Mouse (Mus musculus): ENCODE measurements around the gene Olfr1313. TPM values are rescaled to one million over a fixed set of nuclear protein-coding genes. Genes with fewer than 3 reads are reported as not detected.
"Not testable (repeated sequence)": the region's sequence is repeated elsewhere in the genome, so short reads cannot be mapped to it uniquely, and the experiment has no call there.

The Olfr1313 gene
- polyA plus RNA-seq (2014; fragmentation: Nextera tagmentation; extraction: Ambion mirVana): not detected in 2 replicates

- H3K9ac ChIP-seq (ENCODE audit: low read length): no peak within 1 kb of the TSS
- H3K4me1 ChIP-seq (replicated peaks; ENCODE audit: control insufficient read depth, insufficient read depth, low read length): no peaks in the 10 kb centered on the region
- no peak for DNase-seq (ENCODE audit: low spot score)
- no peak for ATAC-seq (replicated peaks; ENCODE audit: low FRiP score, low TSS enrichment, low read depth)
- no peak within 1 kb of the TSS for H3K4me2 ChIP-seq (ENCODE audit: low read length)
- H3K27ac ChIP-seq (ENCODE audit: low read depth): no peak within 1 kb of the TSS
- no peak within 1 kb of the TSS for H3K4me3 ChIP-seq (ENCODE audit: low read depth, low read length)
- H3K27me3 ChIP-seq (replicated peaks; ENCODE audit: control insufficient read depth, insufficient read depth, low read length): no peaks in the 10 kb centered on the region
- no peaks in the 10 kb centered on the region for H3K9me3 ChIP-seq (ENCODE audit: control insufficient read depth, low read length)
- H3K36me3 ChIP-seq (ENCODE audit: control insufficient read depth, insufficient read depth, low read length): no peaks in the 10 kb centered on the region
Observed at GRCm38 (mm10) chr2:112077743-112078142, at the start of gene Olfr1313. Gene Olfr1313, minus strand, starts transcription at chr2:112077843.

- DNase-seq (ENCODE audit: low spot score): no peak
- 72% methylated on average over 1 of the region's 1 CpGs for WGBS
- H3K9ac ChIP-seq (ENCODE audit: low read length): no peak within 1 kb of the TSS
- no peak within 1 kb of the TSS for H3K4me2 ChIP-seq (ENCODE audit: low read length)
- H3K9me3 ChIP-seq (ENCODE audit: control insufficient read depth, low read length): no peaks in the 10 kb centered on the region
- H3K4me1 ChIP-seq (replicated peaks; ENCODE audit: control insufficient read depth, insufficient read depth, low read length): no peaks in the 10 kb centered on the region
- H3K27me3 ChIP-seq (replicated peaks; ENCODE audit: control insufficient read depth, insufficient read depth, low read length): no peaks in the 10 kb centered on the region
- no peaks in the 10 kb centered on the region for H3K36me3 ChIP-seq (ENCODE audit: control insufficient read depth, insufficient read depth, low read length)
- no peak for ATAC-seq (replicated peaks; ENCODE audit: low FRiP score, low TSS enrichment, low read depth)
- H3K27ac ChIP-seq (ENCODE audit: low read depth): no peak within 1 kb of the TSS
- no peak within 1 kb of the TSS for H3K4me3 ChIP-seq (ENCODE audit: low read depth, low read length)
Observed at GRCm38 (mm10) chr2:112115340-112115739, 37.7 kb upstream of the Olfr1313 start, which contains the start of gene Olfr1315-ps1. Gene Olfr1315-ps1, minus strand, starts transcription at chr2:112115440.

- H3K4me3 ChIP-seq (ENCODE audit: low read depth, low read length): no peak within 1 kb of the TSS
- no peaks in the 10 kb centered on the region for H3K4me1 ChIP-seq (replicated peaks; ENCODE audit: control insufficient read depth, insufficient read depth, low read length)
- no peaks in the 10 kb centered on the region for H3K27me3 ChIP-seq (replicated peaks; ENCODE audit: control insufficient read depth, insufficient read depth, low read length)
- ATAC-seq (replicated peaks; ENCODE audit: low FRiP score, low TSS enrichment, low read depth) (no peak), DNase-seq (ENCODE audit: low spot score) (no peak)
- no peak within 1 kb of the TSS for H3K9ac ChIP-seq (ENCODE audit: low read length)
- no peaks in the 10 kb centered on the region for H3K36me3 ChIP-seq (ENCODE audit: control insufficient read depth, insufficient read depth, low read length)
- no peak within 1 kb of the TSS for H3K4me2 ChIP-seq (ENCODE audit: low read length)
- no peak within 1 kb of the TSS for H3K27ac ChIP-seq (ENCODE audit: low read depth)
- no peaks in the 10 kb centered on the region for H3K9me3 ChIP-seq (ENCODE audit: control insufficient read depth, low read length)
Observed at GRCm38 (mm10) chr2:112096681-112097080, 19.0 kb upstream of the Olfr1313 start, which contains the start of gene Olfr1314. Gene Olfr1314, minus strand, starts transcription at chr2:112096781.

GRCm38 (mm10) chr2:112050138-112050537 is 27.5 kb downstream of the Olfr1313 start, which contains the start of gene Olfr1312:
Gene Olfr1312, minus strand, starts transcription at chr2:112050238.
- H3K36me3 ChIP-seq (ENCODE audit: control insufficient read depth, insufficient read depth, low read length): no peaks in the 10 kb centered on the region

GRCm38 (mm10) chr2:112026971-112027370 is 50.7 kb downstream of the Olfr1313 start:
- H3K36me3 ChIP-seq (ENCODE audit: control insufficient read depth, insufficient read depth, low read length); H3K4me2 ChIP-seq (ENCODE audit: low read length); H3K4me3 ChIP-seq (ENCODE audit: low read depth, low read length); H3K9ac ChIP-seq (ENCODE audit: low read length); H3K9me3 ChIP-seq (ENCODE audit: control insufficient read depth, low read length); H3K27me3 ChIP-seq (replicated peaks; ENCODE audit: control insufficient read depth, insufficient read depth, low read length); H3K27ac ChIP-seq (ENCODE audit: low read depth); H3K4me1 ChIP-seq (replicated peaks; ENCODE audit: control insufficient read depth, insufficient read depth, low read length); ATAC-seq (replicated peaks; ENCODE audit: low FRiP score, low TSS enrichment, low read depth); DNase-seq (ENCODE audit: low spot score): not testable (repeated sequence)
- WGBS: 45% methylated on average over 6 of the region's 6 CpGs

More at GRCm38 (mm10) chr2:112050138-112050537, 27.5 kb downstream of the Olfr1313 start, which contains the start of gene Olfr1312:
- H3K9me3 ChIP-seq (ENCODE audit: control insufficient read depth, low read length): no peaks in the 10 kb centered on the region
- no peak within 1 kb of the TSS for H3K4me3 ChIP-seq (ENCODE audit: low read depth, low read length)
- no peaks in the 10 kb centered on the region for H3K27me3 ChIP-seq (replicated peaks; ENCODE audit: control insufficient read depth, insufficient read depth, low read length)
- H3K27ac ChIP-seq (ENCODE audit: low read depth): no peak within 1 kb of the TSS
- no peak within 1 kb of the TSS for H3K4me2 ChIP-seq (ENCODE audit: low read length)
- H3K9ac ChIP-seq (ENCODE audit: low read length): no peak within 1 kb of the TSS
- ATAC-seq (replicated peaks; ENCODE audit: low FRiP score, low TSS enrichment, low read depth) (no peak), DNase-seq (ENCODE audit: low spot score) (no peak)
- 24% methylated on average over 1 of the region's 1 CpGs for WGBS
- H3K4me1 ChIP-seq (replicated peaks; ENCODE audit: control insufficient read depth, insufficient read depth, low read length): no peaks in the 10 kb centered on the region

GRCm38 (mm10) chr2:112024312-112024711 is 53.3 kb downstream of the Olfr1313 start, which contains the start of gene Olfr1311:
Gene Olfr1311, minus strand, starts transcription at chr2:112024412.
- no peak within 1 kb of the TSS for H3K4me3 ChIP-seq (ENCODE audit: low read depth, low read length)
- H3K4me2 ChIP-seq (ENCODE audit: low read length): no peak within 1 kb of the TSS
- no peaks in the 10 kb centered on the region for H3K4me1 ChIP-seq (replicated peaks; ENCODE audit: control insufficient read depth, insufficient read depth, low read length)
- H3K9ac ChIP-seq (ENCODE audit: low read length): no peak within 1 kb of the TSS
- no peaks in the 10 kb centered on the region for H3K36me3 ChIP-seq (ENCODE audit: control insufficient read depth, insufficient read depth, low read length)
- no peaks in the 10 kb centered on the region for H3K9me3 ChIP-seq (ENCODE audit: control insufficient read depth, low read length)
- no peaks in the 10 kb centered on the region for H3K27me3 ChIP-seq (replicated peaks; ENCODE audit: control insufficient read depth, insufficient read depth, low read length)
- ATAC-seq (replicated peaks; ENCODE audit: low FRiP score, low TSS enrichment, low read depth): no peak
- H3K27ac ChIP-seq (ENCODE audit: low read depth): no peak within 1 kb of the TSS
- 85% methylated on average over 2 of the region's 2 CpGs for WGBS
- no peak for DNase-seq (ENCODE audit: low spot score)

Other genes starting within 250 kb of the Olfr1313 start
- not detected in 2 replicates for gene Olfr1305, start 200.7 kb downstream of the Olfr1313 start, polyA plus RNA-seq (2014; fragmentation: Nextera tagmentation; extraction: Ambion mirVana)
- not detected in 2 replicates for gene Olfr1306, start 161.6 kb downstream of the Olfr1313 start, polyA plus RNA-seq (2014; fragmentation: Nextera tagmentation; extraction: Ambion mirVana)
- not detected in 2 replicates for gene Olfr1307, start 128.4 kb downstream of the Olfr1313 start, polyA plus RNA-seq (2014; fragmentation: Nextera tagmentation; extraction: Ambion mirVana)
- not detected in 2 replicates for gene Olfr1308, start 112.9 kb downstream of the Olfr1313 start, polyA plus RNA-seq (2014; fragmentation: Nextera tagmentation; extraction: Ambion mirVana)
- gene Olfr1309, start 87.6 kb downstream of the Olfr1313 start, polyA plus RNA-seq (2014; fragmentation: Nextera tagmentation; extraction: Ambion mirVana): not detected in 2 replicates
- not detected in 2 replicates for gene Olfr1310, start 65.1 kb downstream of the Olfr1313 start, polyA plus RNA-seq (2014; fragmentation: Nextera tagmentation; extraction: Ambion mirVana)
- not detected in 2 replicates for gene Olfr1311, start 53.4 kb downstream of the Olfr1313 start, polyA plus RNA-seq (2014; fragmentation: Nextera tagmentation; extraction: Ambion mirVana)
- gene Olfr1312, start 27.6 kb downstream of the Olfr1313 start, polyA plus RNA-seq (2014; fragmentation: Nextera tagmentation; extraction: Ambion mirVana): not detected in 2 replicates
- gene Olfr1314, start 18.9 kb upstream of the Olfr1313 start, polyA plus RNA-seq (2014; fragmentation: Nextera tagmentation; extraction: Ambion mirVana): not detected in 2 replicates
- gene Olfr1315-ps1, start 37.6 kb upstream of the Olfr1313 start, polyA plus RNA-seq (2014; fragmentation: Nextera tagmentation; extraction: Ambion mirVana): not detected in 2 replicates
- gene Olfr1316, start 57.1 kb upstream of the Olfr1313 start, polyA plus RNA-seq (2014; fragmentation: Nextera tagmentation; extraction: Ambion mirVana): not detected in 2 replicates
- gene Olfr1317, start 62.5 kb upstream of the Olfr1313 start, polyA plus RNA-seq (2014; fragmentation: Nextera tagmentation; extraction: Ambion mirVana): not detected in 2 replicates
- not detected in 2 replicates for gene Olfr1318, start 76.4 kb upstream of the Olfr1313 start, polyA plus RNA-seq (2014; fragmentation: Nextera tagmentation; extraction: Ambion mirVana)
- gene Lpcat4, start 161.6 kb upstream of the Olfr1313 start, polyA plus RNA-seq (2014; fragmentation: Nextera tagmentation; extraction: Ambion mirVana): 23.8 and 28.1 TPM in 2 replicates
- gene Nutm1, start 181.4 kb upstream of the Olfr1313 start, polyA plus RNA-seq (2014; fragmentation: Nextera tagmentation; extraction: Ambion mirVana): 0.08 TPM in 1 of 2 replicates, not detected in the other
- gene Nop10, start 184.1 kb upstream of the Olfr1313 start, polyA plus RNA-seq (2014; fragmentation: Nextera tagmentation; extraction: Ambion mirVana): 255 and 275 TPM in 2 replicates
- gene Slc12a6, start 188.0 kb upstream of the Olfr1313 start, polyA plus RNA-seq (2014; fragmentation: Nextera tagmentation; extraction: Ambion mirVana): 17.7 and 18.1 TPM in 2 replicates
- gene Gm21985, start 188.5 kb upstream of the Olfr1313 start, polyA plus RNA-seq (2014; fragmentation: Nextera tagmentation; extraction: Ambion mirVana): not detected in 2 replicates

Data from intestine, embryonic 14.5 days (tissue).